Comparison of ENCODE assay signal across 15 mouse cellular contexts in the genomic region with DNA sequence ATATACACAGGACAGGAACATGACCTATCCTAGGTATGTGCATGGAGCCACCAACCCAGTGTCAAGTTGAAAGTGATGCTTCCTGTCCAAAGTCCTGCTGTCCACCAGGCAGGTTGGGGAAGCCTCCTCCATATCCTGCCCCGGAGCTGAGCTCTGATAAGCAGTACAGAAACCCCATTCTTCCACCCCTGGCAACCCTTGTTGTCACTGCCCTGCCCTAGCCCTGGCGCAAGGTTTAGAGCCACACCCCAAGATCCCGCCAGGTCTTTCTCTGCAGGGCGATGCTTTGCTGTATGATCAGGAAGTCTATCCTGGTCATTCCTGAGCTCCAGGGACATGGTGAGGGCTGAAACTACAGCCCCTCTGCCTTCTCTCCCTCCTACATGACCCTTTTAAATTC.
"Had no signal": no experiment of that assay in that cellular context is flagged by ENCODE, and none has a peak within 500 bp of the region (broad histone marks: within the 10 kb centered on the region; RNA-seq: fewer than 3 reads in every experiment).

No protein-coding gene starts in this region.

- ATAC-seq: liver, embryonic 12.5 days had no signal

- H3K4me2 ChIP-seq: liver, embryonic 12.5 days; lung, embryonic 14.5 days; midbrain, embryonic 12.5 days; neural tube, embryonic 12.5 days had no signal

- H3K36me3 ChIP-seq: liver, embryonic 12.5 days; midbrain, embryonic 12.5 days; neural tube, embryonic 12.5 days had no signal

- H3K4me1 ChIP-seq: megakaryocyte, embryonic 14.5 days had no signal

- H3K9me3 ChIP-seq: liver, embryonic 12.5 days; midbrain, embryonic 12.5 days; neural tube, embryonic 12.5 days had no signal

- H3K4me3 ChIP-seq: liver, embryonic 12.5 days; megakaryocyte, embryonic 14.5 days; midbrain, embryonic 12.5 days; neural tube, embryonic 12.5 days had no signal

- DNase-seq: lung, adult 18-20 months; lung, embryonic 14.5 days; lung, postnatal 10 days; lung, postnatal 36 days; midbrain, embryonic 14.5 days; right cerebral cortex, postnatal 14 days; thymus, adult 18-20 months; thymus, postnatal 25 days; thymus, postnatal 4 days had no signal

- H3K9ac ChIP-seq: liver, embryonic 12.5 days; liver, embryonic 14.5 days; lung, embryonic 14.5 days; midbrain, embryonic 12.5 days; neural tube, embryonic 12.5 days had no signal

- H3K27ac ChIP-seq: liver, embryonic 12.5 days; liver, embryonic 14.5 days; macrophage; midbrain, embryonic 12.5 days; neural tube, embryonic 12.5 days had no signal

- H3K27me3 ChIP-seq: liver, embryonic 12.5 days; megakaryocyte, embryonic 14.5 days; neural tube, embryonic 12.5 days had no signal
